Mouse (Mus musculus): ENCODE results near the gene Nabp1.

GRCm38 (mm10) chr1:51445161-51445853, 32.9 kb downstream of the Nabp1 start:
- TF ChIP-seq CTCF (IDR thresholded peaks at IDR 0.05; ENCODE audit: low read depth): no peak
- no peak for TF ChIP-seq EP300 (optimal IDR thresholded peaks at IDR 0.05)

Data from stomach, postnatal 0 days (tissue).